Mouse (Mus musculus) heart, embryonic 10.5 days (tissue): ENCODE measurements around the gene Klhl2. TPM values are rescaled to one million over a fixed set of nuclear protein-coding genes. Genes with fewer than 3 reads are reported as not detected.

ENCODE experiments used
- DNase-seq: peaks from one replicate; pipeline ENCODE4 v3.0.0-alpha.2; 2017; ENCODE audit warnings: low spot score
- H3K27ac ChIP-seq: fragments of 300-500 bp; sonication (generic); 2 replicates; pipeline ENCODE4 v1.5.1; 2016; ENCODE audit warnings: mild to moderate bottlenecking
- H3K27me3 ChIP-seq: fragments of 300-500 bp; sonication (generic); 2 replicates; pipeline ENCODE4 v1.6.1; 2016; ENCODE audit warnings: mild to moderate bottlenecking; ENCODE audit not compliant: poor library complexity, insufficient read depth, severe bottlenecking
- H3K36me3 ChIP-seq: fragments of 300-500 bp; sonication (generic); 2 replicates; pipeline ENCODE4 v1.6.1; 2016; ENCODE audit warnings: mild to moderate bottlenecking, moderate library complexity
- H3K4me1 ChIP-seq: fragments of 300-500 bp; sonication (generic); 2 replicates; pipeline ENCODE4 v1.6.1; 2016; ENCODE audit warnings: mild to moderate bottlenecking
- H3K4me3 ChIP-seq: fragments of 300-500 bp; sonication (generic); 2 replicates; pipeline ENCODE4 v1.5.1; 2016; ENCODE audit warnings: mild to moderate bottlenecking, moderate library complexity
- H3K9me3 ChIP-seq: fragments of 300-500 bp; sonication (generic); 2 replicates; pipeline ENCODE4 v1.6.1; 2016; ENCODE audit warnings: mild to moderate bottlenecking, moderate library complexity
- WGBS: fragments of 180-500 bp; shearing (Covaris S2); methylation state at CpG from one replicate; pipeline ENCODE4 v1.1.7; 2016; 5-methylcytosine and 5-hydroxymethylcytosine counted together
- polyA plus RNA-seq: library from polyadenylated mRNA; unstranded; fragments of >200 nt; fragmentation: Nextera tagmentation; extraction: Ambion mirVana; gene quantifications from 2 replicates; pipeline ENCODE4 v1.2.1, GENCODE M21; 2016

The Klhl2 gene
- polyA plus RNA-seq, 1 experiment from 2014 or later = 10.0 TPM

GRCm38 (mm10) chr8:64740547-64741211, 109.1 kb downstream of the Klhl2 start:
- Histone ChIP-seq H3K27me3 (no peaks in the 10 kb centered on the region), H3K27ac (no peak overlapping the region), H3K4me3 (no peak overlapping the region), H3K36me3 (no peaks in the 10 kb centered on the region), H3K4me1 (no peaks in the 10 kb centered on the region), H3K9me3 (no peaks in the 10 kb centered on the region)
- DNase-seq = no peak
- 74% methylated on average over 13 of the region's 13 CpGs for WGBS

- Histone ChIP-seq H3K4me1 (peaks cover 6% of the 10 kb centered on the region; the same call in 1 of the 2 replicates), H3K27me3 (no peaks in the 10 kb centered on the region), H3K27ac (no peak overlapping the region), H3K9me3 (no peaks in the 10 kb centered on the region), H3K36me3 (no peaks in the 10 kb centered on the region), H3K4me3 (no peak overlapping the region)
- no peak for DNase-seq
- 94% methylated on average over 1 of the region's 1 CpGs for WGBS
These were observed 110.9 kb downstream of the Klhl2 start for GRCm38 (mm10) chr8:64738916-64739315.

DNA sequence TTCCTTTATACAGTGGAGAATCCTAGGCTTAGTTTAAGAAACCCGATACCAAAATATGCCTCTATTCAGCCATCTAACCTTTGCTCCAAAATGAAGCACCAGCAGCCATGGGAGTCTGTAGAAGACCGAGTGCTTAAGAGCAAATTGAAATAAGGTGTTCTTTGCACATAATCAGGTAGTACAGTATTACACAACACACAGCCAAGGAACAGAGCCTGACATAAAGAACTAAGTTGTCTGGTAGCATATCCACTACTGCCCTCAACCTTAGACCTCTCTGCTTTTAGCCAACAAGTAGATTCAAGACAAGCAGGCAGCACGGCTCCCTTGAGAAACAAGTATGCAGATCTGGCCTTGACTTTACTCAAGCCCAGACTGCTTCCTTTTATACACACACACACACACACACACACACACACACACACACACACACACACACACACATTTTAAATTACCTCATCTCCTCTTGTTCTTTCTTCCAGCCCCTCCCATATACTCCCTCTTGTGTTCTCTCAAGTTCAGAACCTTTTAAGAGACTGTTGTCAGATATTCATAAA, 113.0 kb downstream of the Klhl2 start:
- H3K9me3 ChIP-seq = no peaks in the 10 kb centered on the region
- WGBS = 83% methylated on average over 3 of the region's 3 CpGs
- no peaks in the 10 kb centered on the region for H3K36me3 ChIP-seq
- no peak overlapping the region for H3K4me3 ChIP-seq
- no peak overlapping the region for H3K27ac ChIP-seq
- no peaks in the 10 kb centered on the region for H3K27me3 ChIP-seq
- no peak for DNase-seq
- peaks cover 15% of the 10 kb centered on the region for H3K4me1 ChIP-seq

GRCm38 (mm10) chr8:64735161-64735560, 114.7 kb downstream of the Klhl2 start:
- Histone ChIP-seq H3K36me3 (peaks cover 10% of the 10 kb centered on the region), H3K27ac (no peak overlapping the region), H3K4me3 (no peak overlapping the region), H3K27me3 (no peaks in the 10 kb centered on the region), H3K9me3 (no peaks in the 10 kb centered on the region), H3K4me1 (peaks cover 16% of the 10 kb centered on the region)
- DNase-seq = no peak
- WGBS = 67% methylated on average over 8 of the region's 8 CpGs

GRCm38 (mm10) chr8:64733271-64733943, 116.4 kb downstream of the Klhl2 start, which contains the start of gene Msmo1:
Gene Msmo1, minus strand, starts transcription at chr8:64733792.
- no peaks in the 10 kb centered on the region for H3K9me3 ChIP-seq
- peaks cover 16% of the 10 kb centered on the region for H3K4me1 ChIP-seq
- no peaks in the 10 kb centered on the region for H3K27me3 ChIP-seq
- H3K36me3 ChIP-seq = peaks cover 25% of the 10 kb centered on the region
- peak within 1 kb of the TSS; percentile 89 for H3K27ac ChIP-seq
- WGBS = under 1% methylated on average over 60 of the region's 60 CpGs
- DNase-seq = peak; percentile 99
- peak within 1 kb of the TSS; percentile 91 for H3K4me3 ChIP-seq

DNA sequence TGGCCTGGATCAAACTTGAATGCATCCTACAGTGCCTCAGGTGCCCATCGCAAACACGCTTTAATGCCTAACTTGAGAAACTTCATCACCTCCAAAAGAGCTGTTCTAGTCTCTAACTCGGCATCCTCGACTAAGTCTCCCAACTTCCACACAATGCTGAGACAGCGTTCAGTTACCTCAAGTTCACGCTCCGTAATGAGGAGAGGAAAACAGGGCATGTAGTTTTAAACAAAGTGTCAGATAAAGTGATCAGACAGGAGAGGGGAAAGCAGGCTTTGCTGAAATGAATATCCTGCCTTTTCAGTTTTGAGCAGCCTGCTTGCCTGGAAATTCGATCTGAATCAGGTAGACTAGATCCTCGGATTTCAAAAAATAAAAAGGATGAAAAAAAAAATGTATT, 117.2 kb downstream of the Klhl2 start:
- Histone ChIP-seq H3K4me1 (peaks cover 16% of the 10 kb centered on the region), H3K4me3 (peak overlapping the region; percentile 91), H3K27ac (peak overlapping the region; percentile 89), H3K9me3 (no peaks in the 10 kb centered on the region), H3K36me3 (peaks cover 27% of the 10 kb centered on the region), H3K27me3 (no peaks in the 10 kb centered on the region)
- no peak for DNase-seq
- WGBS = 17% methylated on average over 9 of the region's 9 CpGs

DNA sequence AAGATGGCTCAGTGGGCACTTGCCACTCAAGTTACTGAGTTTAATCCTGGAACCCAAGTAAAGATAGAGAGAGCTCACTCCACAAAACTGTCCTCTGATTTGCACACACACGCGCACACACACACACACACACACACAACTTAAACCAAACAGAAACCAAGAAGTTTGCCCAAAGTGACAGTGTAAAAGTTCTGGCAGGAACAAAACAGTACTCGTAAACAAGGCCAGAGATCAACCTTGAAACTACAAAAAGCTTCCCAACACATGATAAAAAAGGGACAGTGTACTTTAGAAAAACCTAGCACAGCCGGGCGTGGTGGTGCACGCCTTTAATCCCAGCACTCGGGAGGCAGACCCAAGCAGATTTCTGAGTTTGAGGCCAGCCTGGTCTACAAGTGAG, 121.7 kb downstream of the Klhl2 start:
- no peaks in the 10 kb centered on the region for H3K27me3 ChIP-seq
- WGBS = 93% methylated on average over 7 of the region's 7 CpGs

DNA sequence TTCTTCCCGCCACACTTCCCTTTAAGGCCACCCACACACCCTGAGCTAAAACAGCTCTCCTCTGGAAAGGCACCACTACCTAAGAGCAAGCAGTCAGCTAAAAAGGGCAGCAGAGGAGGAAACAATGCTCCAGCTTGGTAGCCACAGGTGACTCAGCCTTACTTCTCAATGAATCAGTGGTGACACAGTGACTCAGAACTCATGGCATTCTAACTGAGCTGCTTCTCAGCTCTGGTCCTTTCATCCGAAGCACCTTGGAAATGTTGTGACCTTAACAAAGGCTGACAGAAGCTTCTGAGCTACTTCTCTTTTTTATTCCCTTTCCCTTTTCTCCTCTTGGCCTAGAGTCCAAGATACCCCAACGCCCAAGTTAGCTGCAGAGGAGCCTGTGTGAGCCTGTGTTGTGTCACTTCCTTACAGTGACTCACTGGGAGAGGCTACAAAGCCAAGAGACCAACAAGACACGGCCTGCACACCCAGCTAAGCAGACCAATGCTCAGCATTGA, 123.6 kb downstream of the Klhl2 start:
- Histone ChIP-seq H3K36me3 (peaks cover 85% of the 10 kb centered on the region), H3K27ac (no peak overlapping the region), H3K4me3 (no peak overlapping the region), H3K27me3 (no peaks in the 10 kb centered on the region), H3K4me1 (no peaks in the 10 kb centered on the region), H3K9me3 (no peaks in the 10 kb centered on the region)
- WGBS = 88% methylated on average over 4 of the region's 4 CpGs
- no peak for DNase-seq

More for the DNA sequence above, 121.7 kb downstream of the Klhl2 start:
- peaks cover 68% of the 10 kb centered on the region for H3K36me3 ChIP-seq
- DNase-seq = no peak
- H3K27ac ChIP-seq = no peak overlapping the region
- peaks cover 9% of the 10 kb centered on the region for H3K4me1 ChIP-seq
- no peaks in the 10 kb centered on the region for H3K9me3 ChIP-seq
- no peak overlapping the region for H3K4me3 ChIP-seq

GRCm38 (mm10) chr8:64723206-64723605, 126.6 kb downstream of the Klhl2 start:
- no peaks in the 10 kb centered on the region for H3K4me1 ChIP-seq
- no peak for DNase-seq
- H3K27ac ChIP-seq = no peak overlapping the region
- H3K9me3 ChIP-seq = no peaks in the 10 kb centered on the region
- no peaks in the 10 kb centered on the region for H3K27me3 ChIP-seq
- no peak overlapping the region for H3K4me3 ChIP-seq
- peaks cover 90% of the 10 kb centered on the region for H3K36me3 ChIP-seq
- 90% methylated on average over 2 of the region's 2 CpGs for WGBS

DNA sequence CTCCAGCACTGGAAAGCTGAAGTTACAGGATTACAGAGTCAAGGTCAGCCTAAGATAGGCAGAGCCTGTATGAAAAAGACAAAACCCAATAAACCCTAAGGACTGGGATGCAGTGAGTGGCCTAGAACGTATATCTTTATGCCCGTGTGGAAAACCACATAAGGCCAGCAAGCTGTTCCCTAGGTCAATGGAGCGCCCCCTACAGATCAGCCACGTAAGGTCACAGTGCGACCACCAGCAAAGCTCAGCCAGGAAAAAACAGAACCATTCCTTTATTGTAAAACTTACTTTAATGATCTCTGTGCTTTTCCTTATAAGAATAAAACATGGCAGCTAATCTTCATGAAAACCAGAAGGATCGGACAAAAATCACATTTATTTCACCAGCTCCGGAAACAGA, 131.9 kb downstream of the Klhl2 start:
- no peak overlapping the region for H3K4me3 ChIP-seq
- H3K27me3 ChIP-seq = no peaks in the 10 kb centered on the region
- no peak for DNase-seq
- H3K9me3 ChIP-seq = no peaks in the 10 kb centered on the region
- no peak overlapping the region for H3K27ac ChIP-seq
- H3K36me3 ChIP-seq = peaks cover 66% of the 10 kb centered on the region
- 82% methylated on average over 7 of the region's 7 CpGs for WGBS
- no peaks in the 10 kb centered on the region for H3K4me1 ChIP-seq

DNA sequence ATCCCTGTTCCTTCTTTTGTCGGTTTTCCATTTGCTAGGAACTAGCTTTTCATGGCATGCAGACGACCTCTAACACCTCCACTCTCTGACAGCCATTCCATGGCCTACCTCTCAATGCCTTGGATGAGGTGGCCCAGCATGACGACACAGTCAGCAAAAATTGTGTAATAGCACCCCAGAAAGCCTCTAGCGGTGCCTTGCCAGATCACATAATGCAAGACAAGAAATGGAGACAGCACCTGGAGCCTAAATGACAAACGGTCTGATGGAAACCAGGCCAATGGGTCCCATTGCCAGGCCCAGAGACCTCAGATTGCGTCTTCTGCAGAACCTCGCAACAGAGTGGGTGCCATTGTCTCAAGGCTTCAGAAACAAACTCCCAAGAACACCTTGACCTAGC, 137.3 kb downstream of the Klhl2 start:
- WGBS = 85% methylated on average over 7 of the region's 7 CpGs

GRCm38 (mm10) chr8:64711544-64711943, 138.3 kb downstream of the Klhl2 start:
- H3K36me3 ChIP-seq = peaks cover 7% of the 10 kb centered on the region
- no peaks in the 10 kb centered on the region for H3K4me1 ChIP-seq
- no peaks in the 10 kb centered on the region for H3K27me3 ChIP-seq
- 29% methylated on average over 1 of the region's 1 CpGs for WGBS
- DNase-seq = no peak
- no peaks in the 10 kb centered on the region for H3K9me3 ChIP-seq
- 0 out of 2 replicates have a peak overlapping the region, but pooled peaks have one; percentile 22 for H3K27ac ChIP-seq
- H3K4me3 ChIP-seq = no peak overlapping the region

More for the DNA sequence above, 137.3 kb downstream of the Klhl2 start:
- Histone ChIP-seq H3K9me3 (no peaks in the 10 kb centered on the region), H3K27ac (no peak overlapping the region), H3K36me3 (peaks cover 14% of the 10 kb centered on the region), H3K4me1 (no peaks in the 10 kb centered on the region), H3K4me3 (no peak overlapping the region), H3K27me3 (no peaks in the 10 kb centered on the region)
- no peak for DNase-seq

DNA sequence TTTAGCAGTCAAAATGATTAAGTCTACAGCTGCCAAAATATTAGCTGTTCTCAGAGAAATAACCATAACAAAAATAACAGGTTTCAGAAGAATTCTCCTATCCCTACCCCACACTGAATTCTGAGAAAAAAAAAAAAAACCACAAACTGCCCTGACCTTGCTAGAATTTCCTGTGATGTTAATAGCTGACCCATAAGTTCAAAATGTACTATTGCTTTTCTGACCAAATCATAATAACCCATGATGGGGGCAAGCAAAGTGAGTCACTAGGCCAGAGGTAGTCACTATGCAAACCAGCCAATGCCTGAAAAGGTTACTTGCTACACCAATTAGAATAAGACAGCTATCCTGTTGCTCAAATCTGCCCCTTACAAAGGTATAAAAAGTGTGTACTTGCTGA, 142.3 kb downstream of the Klhl2 start:
- H3K4me3 ChIP-seq = no peak overlapping the region
- no peaks in the 10 kb centered on the region for H3K4me1 ChIP-seq
- H3K36me3 ChIP-seq = no peaks in the 10 kb centered on the region
- H3K27ac ChIP-seq = no peak overlapping the region
- no peaks in the 10 kb centered on the region for H3K9me3 ChIP-seq
- H3K27me3 ChIP-seq = no peaks in the 10 kb centered on the region
- DNase-seq = no peak
